9 mouse cellular contexts compared by ENCODE assay signal in the genomic region with DNA sequence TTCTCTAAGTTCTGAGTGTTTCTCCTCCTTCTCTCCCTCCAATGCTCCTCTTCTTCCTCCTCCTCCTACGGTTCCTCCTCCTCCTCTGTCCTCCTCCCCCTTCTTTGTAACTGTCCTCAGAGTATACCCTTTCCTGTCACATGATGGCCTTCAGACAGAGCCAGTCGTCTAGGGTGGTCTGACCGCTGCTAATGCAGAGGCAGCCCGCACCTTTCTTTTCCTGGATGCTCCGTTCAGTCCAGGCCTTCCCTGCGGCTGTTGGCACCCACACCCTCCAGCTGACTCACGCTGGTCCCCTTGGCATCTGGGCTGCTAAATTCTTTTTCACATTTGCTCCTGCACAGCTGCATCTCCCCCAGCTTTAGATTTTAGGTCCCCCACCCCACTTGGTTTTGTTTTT. TPM values are rescaled to one million over a fixed set of nuclear protein-coding genes. Genes with fewer than 3 reads are reported as not detected.
DNase-seq lines count a peak whose midpoint lies in the region; ATAC-seq lines count a peak whose summit lies in the region.
"Had no signal": no experiment of that assay in that cellular context is flagged by ENCODE, and none has a peak within 500 bp of the region (broad histone marks: within the 10 kb centered on the region; RNA-seq: fewer than 3 reads in every experiment).

No protein-coding gene starts in this region.

- no peaks in the 10 kb centered on the region for H3K27me3 ChIP-seq in embryonic facial prominence, embryonic 15.5 days
- H3K27me3 ChIP-seq in lung, embryonic 16.5 days (ENCODE audit: control insufficient read depth, insufficient read depth, low read depth, low read length): no peaks in the 10 kb centered on the region
- no peaks in the 10 kb centered on the region for H3K27me3 ChIP-seq in stomach, embryonic 15.5 days (replicated peaks)

- peak overlapping the region; percentile 31; the same call in 1 of the 2 replicates for H3K4me2 ChIP-seq in embryonic facial prominence, embryonic 15.5 days (replicated peaks)
- H3K4me2 ChIP-seq in lung, embryonic 16.5 days (ENCODE audit: low read depth, low read length): peak overlapping the region; percentile 13
- 0 out of 2 replicates have a peak overlapping the region, but pooled peaks have one; percentile 10 for H3K4me2 ChIP-seq in stomach, embryonic 15.5 days

- peaks cover 20% of the 10 kb centered on the region for H3K4me1 ChIP-seq in embryonic facial prominence, embryonic 15.5 days
- peaks cover 23% of the 10 kb centered on the region for H3K4me1 ChIP-seq in lung, embryonic 16.5 days (replicated peaks; ENCODE audit: control insufficient read depth, insufficient read depth, low read length)
- H3K4me1 ChIP-seq in stomach, embryonic 15.5 days: peaks cover 17% of the 10 kb centered on the region

- H3K9me3 ChIP-seq in embryonic facial prominence, embryonic 15.5 days (replicated peaks): no peaks in the 10 kb centered on the region
- H3K9me3 ChIP-seq in lung, embryonic 16.5 days (ENCODE audit: control insufficient read depth, low read length): no peaks in the 10 kb centered on the region
- H3K9me3 ChIP-seq in stomach, embryonic 15.5 days: no peaks in the 10 kb centered on the region

- ATAC-seq in embryonic facial prominence, embryonic 15.5 days (ENCODE audit: insufficient number of reproducible peaks, low FRiP score, low TSS enrichment, low read depth): peak; percentile 86
- peak; percentile 72 for ATAC-seq in lung, embryonic 16.5 days (ENCODE audit: low read depth)
- no peak for ATAC-seq in stomach, embryonic 15.5 days (ENCODE audit: insufficient read depth, low FRiP score, low read depth)

- no peak overlapping the region for H3K9ac ChIP-seq in embryonic facial prominence, embryonic 15.5 days
- H3K9ac ChIP-seq in lung, embryonic 16.5 days (ENCODE audit: low read length): peak overlapping the region; percentile 47
- H3K9ac ChIP-seq in stomach, embryonic 15.5 days: no peak overlapping the region

- peak; percentile 32 for DNase-seq in ovary, postnatal 36 days (ENCODE audit: low spot score)
- DNase-seq in ovary, postnatal 10 days (ENCODE audit: low spot score): no peak
- peak; percentile 33 to 47 for DNase-seq in heart, postnatal 14 days
- DNase-seq in urinary bladder, adult 2 months (ENCODE audit: low spot score): no peak
- DNase-seq in layer of hippocampus, postnatal 10 days (ENCODE audit: low spot score in 2 of 2): no peak

- intact Hi-C loops in heart, postnatal 14 days (cut with DNase I): no loop called here

- WGBS in embryonic facial prominence, embryonic 15.5 days: 10% methylated on average over 7 of the region's 7 CpGs
- WGBS in lung, embryonic 16.5 days: 11% methylated on average over 7 of the region's 7 CpGs
- 34% methylated on average over 7 of the region's 7 CpGs for WGBS in stomach, embryonic 15.5 days

- peak overlapping the region; percentile 89 for H3K27ac ChIP-seq in embryonic facial prominence, embryonic 15.5 days (replicated peaks)
- peak overlapping the region; percentile 94 for H3K27ac ChIP-seq in lung, embryonic 16.5 days (ENCODE audit: low read length)
- H3K27ac ChIP-seq in stomach, embryonic 15.5 days: peak overlapping the region; percentile 77

- no peak overlapping the region for H3K4me3 ChIP-seq in embryonic facial prominence, embryonic 15.5 days (replicated peaks)
- no peak overlapping the region for H3K4me3 ChIP-seq in lung, embryonic 16.5 days (ENCODE audit: low read length)
- no peak overlapping the region for H3K4me3 ChIP-seq in stomach, embryonic 15.5 days (replicated peaks)

- H3K36me3 ChIP-seq in embryonic facial prominence, embryonic 15.5 days: no peaks in the 10 kb centered on the region
- no peaks in the 10 kb centered on the region for H3K36me3 ChIP-seq in lung, embryonic 16.5 days (ENCODE audit: control insufficient read depth, insufficient read depth, low read length)
- no peaks in the 10 kb centered on the region for H3K36me3 ChIP-seq in stomach, embryonic 15.5 days

RNA-seq across cellular contexts. Expression of a gene that starts 9.8 kb away (rescaled TPM):
- polyA plus RNA-seq in embryonic facial prominence, embryonic 15.5 days (2015; fragmentation: Nextera tagmentation; extraction: Ambion mirVana): not detected in 2 replicates
- not detected for total RNA-seq in heart, postnatal 14 days (2021)
- polyA plus RNA-seq in lung, embryonic 16.5 days (2015; fragmentation: Nextera tagmentation; extraction: Ambion mirVana): not detected in 2 replicates
- 0.19 TPM in 1 of 2 replicates, not detected in the other for polyA plus RNA-seq in stomach, embryonic 15.5 days (2015; fragmentation: Nextera tagmentation; extraction: Ambion mirVana)
- polyA plus RNA-seq in urinary bladder, adult 2 months (2012; rRNA removed): not detected in 2 replicates
- total RNA-seq in layer of hippocampus, postnatal 10 days (2021): 1 to 10 TPM in 1 of 2 experiments, not detected in 1; 1.6 TPM
- total RNA-seq: neutrophil, adult 5-6 weeks had no signal

RNA-seq across cellular contexts. Expression of a gene that starts 33.0 kb away (rescaled TPM):
- polyA plus RNA-seq in embryonic facial prominence, embryonic 15.5 days (2015; fragmentation: Nextera tagmentation; extraction: Ambion mirVana): 6.1 and 6.4 TPM in 2 replicates
- total RNA-seq in heart, postnatal 14 days (2021): 10 to 100 TPM; 30.9 to 31.6 TPM
- polyA plus RNA-seq in lung, embryonic 16.5 days (2015; fragmentation: Nextera tagmentation; extraction: Ambion mirVana): 5.8 and 8.2 TPM in 2 replicates
- 4.5 and 5.0 TPM in 2 replicates for polyA plus RNA-seq in stomach, embryonic 15.5 days (2015; fragmentation: Nextera tagmentation; extraction: Ambion mirVana)
- polyA plus RNA-seq in urinary bladder, adult 2 months (2012; rRNA removed): 16.8 and 19.7 TPM in 2 replicates
- total RNA-seq in layer of hippocampus, postnatal 10 days (2021): 100 to 1,000 TPM; 118 to 122 TPM

RNA-seq across cellular contexts. Expression of a gene that starts 52.0 kb away (rescaled TPM):
- 208 and 233 TPM in 2 replicates for polyA plus RNA-seq in embryonic facial prominence, embryonic 15.5 days (2015; fragmentation: Nextera tagmentation; extraction: Ambion mirVana)
- total RNA-seq in heart, postnatal 14 days (2021): 10 to 100 TPM; 25.3 to 27.7 TPM
- polyA plus RNA-seq in lung, embryonic 16.5 days (2015; fragmentation: Nextera tagmentation; extraction: Ambion mirVana): 208 and 222 TPM in 2 replicates
- polyA plus RNA-seq in stomach, embryonic 15.5 days (2015; fragmentation: Nextera tagmentation; extraction: Ambion mirVana): 186 and 196 TPM in 2 replicates
- 98.9 and 164 TPM in 2 replicates for polyA plus RNA-seq in urinary bladder, adult 2 months (2012; rRNA removed)
- total RNA-seq in layer of hippocampus, postnatal 10 days (2021): 100 to 1,000 TPM in 1 of 2 experiments, 10 to 100 TPM in 1; 93.4 to 122 TPM

Comparison
In these comparisons a context has a peak if more than half of its experiments do, and no peak if none do; other contexts are left out.
1. DNase-seq: peak in ovary, postnatal 36 days (single experiment) and heart, postnatal 14 days (2 of 2); none in ovary, postnatal 10 days (single experiment), urinary bladder, adult 2 months (single experiment) and layer of hippocampus, postnatal 10 days (0 of 2).
2. Peak in every context shown above with its lines, with median percentiles within 50 percentile points of each other: H3K27ac ChIP-seq and H3K4me2 ChIP-seq.